Mouse (Mus musculus) midbrain, embryonic 16.5 days (tissue): ENCODE data around the gene Cd300ld2. TPM values are rescaled to one million over a fixed set of nuclear protein-coding genes. Genes with fewer than 3 reads are reported as not detected.
"Not testable (repeated sequence)": the region's sequence is repeated elsewhere in the genome, so short reads cannot be mapped to it uniquely, and the experiment has no call there.

Experiments used
- ATAC-seq: fragments of 200-750 bp; cut with Nextera tagmentation; 2 replicates; pipeline ENCODE4 v1.8.0; 2017; ENCODE audit warnings: moderate TSS enrichment
- H3K27ac ChIP-seq: fragments of 300-500 bp; sonication (generic); 2 replicates; pipeline ENCODE4 v1.5.1; 2014; ENCODE audit warnings: mild to moderate bottlenecking, low read length, mixed read lengths
- H3K27me3 ChIP-seq: fragments of 300-500 bp; sonication (generic); 2 replicates; pipeline ENCODE4 v1.6.1; 2014; ENCODE audit warnings: low read depth, low read length, mixed read lengths; ENCODE audit not compliant: control insufficient read depth, insufficient read depth
- H3K36me3 ChIP-seq: fragments of 300-500 bp; sonication (generic); 2 replicates; pipeline ENCODE4 v1.6.1; 2014; ENCODE audit warnings: mild to moderate bottlenecking, low read length, moderate library complexity, mixed read lengths; ENCODE audit not compliant: control insufficient read depth, insufficient read depth
- H3K4me1 ChIP-seq: fragments of 300-500 bp; sonication (generic); 2 replicates; pipeline ENCODE4 v1.6.1; 2014; ENCODE audit warnings: mild to moderate bottlenecking, low read length, mixed read lengths; ENCODE audit not compliant: control insufficient read depth, insufficient read depth
- H3K4me2 ChIP-seq: fragments of 300-500 bp; sonication (generic); 2 replicates; pipeline ENCODE4 v1.6.1; 2014; ENCODE audit warnings: mild to moderate bottlenecking, low read length, mixed read lengths
- H3K4me3 ChIP-seq: fragments of 300-500 bp; sonication (generic); 2 replicates; pipeline ENCODE4 v1.5.1; 2014; ENCODE audit warnings: low read depth, mild to moderate bottlenecking, low read length, moderate library complexity, mixed read lengths
- H3K9ac ChIP-seq: fragments of 300-500 bp; sonication (generic); 2 replicates; pipeline ENCODE4 v1.6.1; 2014; ENCODE audit warnings: low read depth, low read length, mixed read lengths
- H3K9me3 ChIP-seq: fragments of 300-500 bp; sonication (generic); replicated peaks from 2 replicates; pipeline ENCODE4 v1.6.1; 2014; ENCODE audit warnings: mild to moderate bottlenecking, low read length, mixed read lengths; ENCODE audit not compliant: control insufficient read depth, poor library complexity, severe bottlenecking
- WGBS: fragments of 180-500 bp; shearing (Covaris S2); extraction: QIAGEN DNeasy Blood & Tissue Kit; methylation state at CpG from one replicate; pipeline ENCODE4 v1.1.7; 2014; 5-methylcytosine and 5-hydroxymethylcytosine counted together
- polyA plus RNA-seq: library from polyadenylated mRNA; unstranded; fragments of >200 nt; fragmentation: Nextera tagmentation; extraction: Ambion mirVana; gene quantifications from 2 replicates; pipeline ENCODE4 v1.2.1, GENCODE M21; 2015

Gene Cd300ld2
- polyA plus RNA-seq, 1 experiment from 2014 or later: not detected

DNA sequence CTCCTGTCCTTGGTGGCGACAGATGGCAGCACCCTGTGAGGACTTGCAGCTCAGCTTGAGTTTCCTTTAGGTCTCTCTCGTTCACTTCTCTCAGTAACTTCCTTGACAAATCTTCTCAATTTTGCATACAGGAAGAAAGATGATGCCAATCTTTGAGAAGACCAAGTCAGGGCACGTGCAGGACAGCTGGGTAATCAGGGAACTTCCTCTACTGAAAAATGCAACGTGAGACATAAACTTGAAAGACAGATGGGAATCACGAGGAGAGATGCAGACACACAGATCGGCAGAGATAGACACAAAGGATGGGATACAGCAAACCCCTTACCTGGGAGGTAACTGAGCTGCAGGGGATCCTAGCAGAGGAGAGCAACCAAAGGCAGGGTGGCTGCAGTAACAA, 21.7 kb upstream of the Cd300ld2 start, which contains the start of gene Cd300ld5:
Gene Cd300ld5, minus strand, starts transcription at position 101 of the 400 bp plus-strand sequence.
- not testable (repeated sequence) for H3K4me2 ChIP-seq, H3K4me1 ChIP-seq

DNA sequence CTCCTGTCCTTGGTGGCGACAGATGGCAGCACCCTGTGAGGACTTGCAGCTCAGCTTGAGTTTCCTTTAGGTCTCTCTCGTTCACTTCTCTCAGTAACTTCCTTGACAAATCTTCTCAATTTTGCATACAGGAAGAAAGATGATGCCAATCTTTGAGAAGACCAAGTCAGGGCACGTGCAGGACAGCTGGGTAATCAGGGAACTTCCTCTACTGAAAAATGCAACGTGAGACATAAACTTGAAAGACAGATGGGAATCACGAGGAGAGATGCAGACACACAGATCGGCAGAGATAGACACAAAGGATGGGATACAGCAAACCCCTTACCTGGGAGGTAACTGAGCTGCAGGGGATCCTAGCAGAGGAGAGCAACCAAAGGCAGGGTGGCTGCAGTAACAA, 10.9 kb upstream of the Cd300ld2 start, which contains the start of gene Cd300ld4:
Gene Cd300ld4, minus strand, starts transcription at position 101 of the 400 bp plus-strand sequence.
- not testable (repeated sequence) for H3K27ac ChIP-seq, H3K4me3 ChIP-seq, H3K9me3 ChIP-seq, H3K27me3 ChIP-seq, H3K4me2 ChIP-seq, H3K4me1 ChIP-seq, ATAC-seq, H3K36me3 ChIP-seq, H3K9ac ChIP-seq
- no CpG with 5 or more reads among the region's 6 CpGs for WGBS

More for the DNA sequence above, 21.7 kb upstream of the Cd300ld2 start, which contains the start of gene Cd300ld5:
- H3K27me3 ChIP-seq, H3K36me3 ChIP-seq, H3K27ac ChIP-seq, H3K9me3 ChIP-seq, H3K9ac ChIP-seq, H3K4me3 ChIP-seq, ATAC-seq: not testable (repeated sequence)
- no CpG with 5 or more reads among the region's 6 CpGs for WGBS

DNA sequence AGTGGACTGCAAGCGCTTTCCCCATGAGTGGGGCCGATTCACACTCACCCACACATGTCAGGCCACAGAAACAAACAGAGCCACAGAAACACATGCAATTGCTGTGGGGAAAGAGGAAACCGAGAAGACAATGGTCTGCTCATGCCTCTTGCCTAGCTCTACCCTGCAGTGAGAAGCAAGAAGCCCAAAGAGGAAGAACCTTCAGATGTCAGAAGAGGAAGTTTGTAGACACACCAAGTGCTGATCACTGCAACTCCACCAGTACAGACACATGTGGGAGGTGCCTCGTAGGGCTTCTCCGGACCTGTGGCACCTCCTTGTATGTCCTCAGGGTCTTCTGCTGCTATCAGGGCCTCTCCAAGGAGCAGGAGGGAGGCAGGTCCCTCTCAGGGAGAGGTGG, 11.9 kb downstream of the Cd300ld2 start:
- Histone ChIP-seq H3K27me3 (no peaks in the 10 kb centered on the region), H3K9ac (no peak overlapping the region), H3K4me1 (no peaks in the 10 kb centered on the region), H3K9me3 (no peaks in the 10 kb centered on the region), H3K36me3 (no peaks in the 10 kb centered on the region), H3K4me2 (no peak overlapping the region), H3K4me3 (no peak overlapping the region), H3K27ac (no peak overlapping the region)
- ATAC-seq: no peak
- 88% methylated on average over 5 of the region's 5 CpGs for WGBS

DNA sequence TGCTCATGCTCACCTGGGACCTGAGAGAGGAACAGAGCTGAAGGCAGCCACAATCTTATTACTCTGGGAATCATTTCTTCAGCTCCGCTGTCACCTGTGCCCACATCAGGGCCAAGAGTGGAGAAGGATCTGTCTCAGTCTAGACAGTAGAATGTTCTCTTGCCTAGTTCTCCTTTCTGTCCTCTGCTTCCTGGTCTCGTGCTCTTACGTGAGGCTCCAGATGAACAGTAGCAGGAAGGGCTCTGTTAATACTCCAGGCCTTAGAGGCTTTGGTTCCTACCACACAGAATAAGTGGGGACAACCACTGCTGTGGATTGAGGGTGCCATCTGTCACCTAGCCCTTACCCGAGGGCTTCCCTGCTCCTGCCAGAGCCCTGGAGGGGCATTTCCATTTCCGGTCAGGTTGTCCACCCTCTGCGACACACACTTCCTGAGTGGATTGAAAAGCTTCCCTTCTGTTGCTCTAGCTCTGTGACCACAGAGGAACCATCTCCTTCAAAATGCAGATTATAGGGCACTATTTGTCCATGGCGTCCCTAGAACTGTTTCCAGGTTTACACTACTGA, 14.4 kb downstream of the Cd300ld2 start, which contains the start of gene Cd300c2:
Gene Cd300c2, minus strand, starts transcription at position 407 of the 567 bp plus-strand sequence.
- 90% methylated on average over 7 of the region's 7 CpGs for WGBS
- H3K27me3 ChIP-seq: no peaks in the 10 kb centered on the region
- no peak within 1 kb of the TSS for H3K27ac ChIP-seq
- H3K9me3 ChIP-seq: no peaks in the 10 kb centered on the region
- H3K36me3 ChIP-seq: no peaks in the 10 kb centered on the region
- no peak within 1 kb of the TSS for H3K9ac ChIP-seq
- no peak within 1 kb of the TSS for H3K4me2 ChIP-seq
- H3K4me1 ChIP-seq: no peaks in the 10 kb centered on the region
- ATAC-seq: no peak
- no peak within 1 kb of the TSS for H3K4me3 ChIP-seq

DNA sequence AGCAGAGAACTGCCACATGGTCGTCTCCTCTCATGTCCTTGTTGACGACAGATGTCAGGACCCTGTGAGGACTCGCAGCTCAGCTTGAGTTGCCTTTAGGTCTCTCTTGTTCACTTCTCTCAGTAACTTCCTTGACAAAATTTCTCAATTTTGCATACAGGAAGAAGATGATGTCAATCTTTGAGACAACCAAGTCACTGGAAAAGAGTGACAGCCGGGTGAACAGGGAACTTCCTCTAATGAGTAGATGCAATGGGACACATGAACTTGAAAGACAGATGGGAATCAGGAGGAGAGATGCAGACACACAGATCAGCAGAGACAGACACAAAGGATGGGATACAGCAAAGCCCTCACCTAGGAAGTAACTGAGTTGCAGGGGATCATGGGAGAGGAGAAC, 26.2 kb downstream of the Cd300ld2 start, which contains the start of gene Cd300ld:
Gene Cd300ld, minus strand, starts transcription at position 130 of the 400 bp plus-strand sequence.
- no peak for ATAC-seq
- no peaks in the 10 kb centered on the region for H3K9me3 ChIP-seq
- no peak within 1 kb of the TSS for H3K4me2 ChIP-seq
- H3K36me3 ChIP-seq: no peaks in the 10 kb centered on the region
- H3K4me3 ChIP-seq: no peak within 1 kb of the TSS
- 78% methylated on average over 4 of the region's 4 CpGs for WGBS
- H3K27me3 ChIP-seq: no peaks in the 10 kb centered on the region
- no peaks in the 10 kb centered on the region for H3K4me1 ChIP-seq
- H3K27ac ChIP-seq: no peak within 1 kb of the TSS
- H3K9ac ChIP-seq: no peak within 1 kb of the TSS

DNA sequence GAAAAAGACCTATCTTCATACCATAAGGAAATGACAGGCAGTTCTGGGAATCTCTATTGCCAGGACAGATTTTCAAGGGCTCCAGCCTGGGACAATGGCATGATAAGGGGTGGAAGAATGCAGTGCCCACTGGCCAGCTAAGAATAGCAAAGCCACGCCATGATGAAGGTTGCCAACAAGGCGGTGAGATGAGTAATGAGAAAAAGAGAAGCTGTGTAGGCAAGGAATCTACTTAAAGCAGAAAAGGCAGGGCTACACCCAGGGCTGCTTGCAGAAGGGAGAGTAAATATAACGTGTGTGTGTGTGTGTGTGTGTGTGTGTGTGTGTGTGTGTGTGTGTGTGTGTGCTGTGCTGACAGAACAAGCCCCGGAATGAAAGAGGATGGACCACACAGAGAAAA, 34.1 kb downstream of the Cd300ld2 start:
- ATAC-seq: no peak
- Histone ChIP-seq H3K27me3 (no peaks in the 10 kb centered on the region), H3K4me2 (no peak overlapping the region), H3K4me3 (no peak overlapping the region), H3K36me3 (no peaks in the 10 kb centered on the region), H3K27ac (no peak overlapping the region), H3K4me1 (no peaks in the 10 kb centered on the region), H3K9me3 (peaks cover 10% of the 10 kb centered on the region), H3K9ac (no peak overlapping the region)
- 77% methylated on average over 4 of the region's 4 CpGs for WGBS

DNA sequence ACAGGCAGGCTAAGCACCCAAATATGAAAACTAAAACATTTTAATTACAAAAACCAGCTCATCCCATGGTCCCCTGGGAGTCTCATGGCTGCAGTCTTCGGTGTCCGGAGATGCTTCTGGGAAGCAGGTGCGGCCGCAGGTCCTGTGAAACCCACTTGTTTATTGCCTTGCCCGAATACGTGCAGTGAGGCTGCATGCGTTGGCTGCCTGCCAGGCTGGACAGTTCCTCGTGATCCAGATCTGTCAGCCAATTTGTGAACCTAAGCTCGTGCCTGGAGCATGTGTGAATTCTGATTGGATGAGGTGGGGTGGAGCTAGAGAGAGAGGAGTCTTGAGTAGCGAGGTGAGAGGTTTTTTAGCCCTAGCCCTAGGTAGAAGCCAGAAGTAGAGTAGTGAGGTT, 43.3 kb downstream of the Cd300ld2 start:
- WGBS: 75% methylated on average over 10 of the region's 10 CpGs
- Histone ChIP-seq H3K4me3 (no peak overlapping the region), H3K9ac (no peak overlapping the region), H3K36me3 (no peaks in the 10 kb centered on the region), H3K27me3 (no peaks in the 10 kb centered on the region), H3K9me3 (no peaks in the 10 kb centered on the region), H3K4me1 (no peaks in the 10 kb centered on the region), H3K27ac (no peak overlapping the region), H3K4me2 (no peak overlapping the region)
- no peak for ATAC-seq

DNA sequence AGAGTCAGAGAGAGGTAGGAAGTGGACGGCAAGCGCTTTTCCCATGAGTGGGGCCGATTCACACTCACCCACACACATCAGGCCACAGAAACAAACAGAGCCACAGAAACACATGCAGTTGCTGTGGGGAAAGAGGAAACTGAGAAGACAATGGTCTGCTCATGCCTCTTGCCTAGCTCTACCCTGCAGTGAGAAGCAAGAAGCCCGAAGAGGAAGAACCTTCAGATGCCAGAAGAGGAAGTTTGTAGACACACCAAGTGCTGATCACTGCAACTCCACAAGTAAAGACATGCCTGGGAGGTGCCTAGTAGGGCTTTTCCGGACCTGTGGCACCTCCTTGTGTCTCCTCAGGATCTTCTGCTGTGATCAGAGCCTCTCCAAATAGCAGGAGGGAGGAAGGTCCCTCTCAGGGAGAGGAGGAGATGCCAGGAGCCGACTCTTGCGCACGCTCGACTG, 47.2 kb downstream of the Cd300ld2 start, which contains the start of gene Cd300c:
Gene Cd300c, minus strand, starts transcription at position 406 of the 456 bp plus-strand sequence.
- no peak within 1 kb of the TSS for H3K4me2 ChIP-seq
- no peaks in the 10 kb centered on the region for H3K36me3 ChIP-seq
- ATAC-seq: no peak
- H3K27me3 ChIP-seq: no peaks in the 10 kb centered on the region
- no peaks in the 10 kb centered on the region for H3K4me1 ChIP-seq
- 82% methylated on average over 9 of the region's 9 CpGs for WGBS
- H3K9ac ChIP-seq: no peak within 1 kb of the TSS
- no peaks in the 10 kb centered on the region for H3K9me3 ChIP-seq
- H3K27ac ChIP-seq: no peak within 1 kb of the TSS
- no peak within 1 kb of the TSS for H3K4me3 ChIP-seq

DNA sequence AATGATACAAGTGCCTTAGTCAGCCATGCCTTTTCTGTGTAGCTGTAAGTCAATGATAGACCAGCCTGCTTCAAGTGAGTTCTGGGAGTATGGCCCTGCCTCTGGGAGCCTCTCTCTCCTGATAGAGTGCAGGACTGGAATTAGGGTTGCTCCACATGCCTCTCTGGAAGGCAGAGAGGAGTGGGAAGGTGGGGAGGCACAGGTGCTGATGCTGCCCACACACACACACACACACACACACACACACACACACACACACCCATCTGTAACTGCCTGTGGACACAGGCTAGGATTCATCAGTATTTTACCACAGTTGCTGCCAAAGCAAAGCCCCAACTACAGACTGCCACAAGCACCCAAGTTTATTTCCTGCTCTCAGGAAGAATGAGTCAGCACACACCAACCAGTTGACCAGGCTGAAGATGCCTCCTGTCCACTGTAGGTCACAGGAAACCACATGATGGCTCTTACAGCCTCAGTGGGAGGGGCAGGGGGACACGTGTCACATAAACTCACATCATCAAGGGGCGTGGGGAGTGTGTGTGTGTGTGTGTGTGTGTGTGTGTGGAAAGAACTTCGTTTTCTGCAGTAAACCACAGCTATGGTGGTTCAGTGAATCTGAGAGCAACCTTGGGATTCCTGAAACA, 50.7 kb downstream of the Cd300ld2 start:
- no peak overlapping the region for H3K4me3 ChIP-seq
- no peak overlapping the region for H3K9ac ChIP-seq
- WGBS: 71% methylated on average over 3 of the region's 3 CpGs
- H3K27ac ChIP-seq: no peak overlapping the region
- no peaks in the 10 kb centered on the region for H3K4me1 ChIP-seq
- H3K27me3 ChIP-seq: no peaks in the 10 kb centered on the region
- no peak overlapping the region for H3K4me2 ChIP-seq
- no peaks in the 10 kb centered on the region for H3K36me3 ChIP-seq
- H3K9me3 ChIP-seq: no peaks in the 10 kb centered on the region
- ATAC-seq: no peak
